Mouse (Mus musculus) neural tube, embryonic 14.5 days (tissue): ENCODE measurements at regions not wholly inside any gene's neighbourhood (a gene's known extent, or its start where the extent isn't known, plus 50 kb on each side); places are given as distances from the start of the nearest gene placed in this dataset.

Experiments used
- ATAC-seq: fragments of 200-750 bp; cut with Nextera tagmentation; 2 replicates; pipeline ENCODE4 v1.8.0; 2017; ENCODE audit warnings: low read depth, mild to moderate bottlenecking, moderate TSS enrichment, moderate library complexity
- H3K27ac ChIP-seq: fragments of 300-500 bp; sonication (generic); 2 replicates; pipeline ENCODE4 v1.5.1; 2014; ENCODE audit warnings: low read depth, mild to moderate bottlenecking, control low read depth, low read length, moderate library complexity, mixed read lengths
- H3K27me3 ChIP-seq: fragments of 300-500 bp; sonication (generic); 2 replicates; pipeline ENCODE4 v1.6.1; 2014; ENCODE audit warnings: low read length; ENCODE audit not compliant: control insufficient read depth, insufficient read depth
- H3K36me3 ChIP-seq: fragments of 300-500 bp; sonication (generic); 2 replicates; pipeline ENCODE4 v1.6.1; 2014; ENCODE audit warnings: low read length, mixed read lengths; ENCODE audit not compliant: control insufficient read depth, insufficient read depth
- H3K4me1 ChIP-seq: fragments of 300-500 bp; sonication (generic); 2 replicates; pipeline ENCODE4 v1.6.1; 2014; ENCODE audit warnings: low read length; ENCODE audit not compliant: control insufficient read depth, insufficient read depth
- H3K4me2 ChIP-seq: fragments of 300-500 bp; sonication (generic); 2 replicates; pipeline ENCODE4 v1.6.1; 2014; ENCODE audit warnings: mild to moderate bottlenecking, low read depth, low read length, control low read depth
- H3K4me3 ChIP-seq: fragments of 300-500 bp; sonication (generic); 2 replicates; pipeline ENCODE4 v1.5.1; 2014; ENCODE audit warnings: low read depth, low read length, control low read depth, mixed read lengths
- H3K9ac ChIP-seq: fragments of 300-500 bp; sonication (generic); replicated peaks from 2 replicates; pipeline ENCODE4 v1.6.1; 2014; ENCODE audit warnings: low read depth, mild to moderate bottlenecking, control low read depth, low read length, mixed read lengths
- H3K9me3 ChIP-seq: fragments of 300-500 bp; sonication (generic); 2 replicates; pipeline ENCODE4 v1.6.1; 2016; ENCODE audit warnings: low read length; ENCODE audit not compliant: control insufficient read depth
- WGBS: fragments of 180-500 bp; shearing (Covaris S2); extraction: QIAGEN DNeasy Blood & Tissue Kit; methylation state at CpG from one replicate; pipeline ENCODE4 v1.1.7; 2014; 5-methylcytosine and 5-hydroxymethylcytosine counted together

GRCm38 (mm10) chr6:135501791-135502190, 139.4 kb downstream of the Emp1 start:
- Histone ChIP-seq H3K9me3 (no peaks in the 10 kb centered on the region), H3K36me3 (no peaks in the 10 kb centered on the region), H3K4me2 (no peak overlapping the region), H3K27ac (no peak overlapping the region), H3K4me1 (no peaks in the 10 kb centered on the region), H3K4me3 (no peak overlapping the region), H3K27me3 (no peaks in the 10 kb centered on the region), H3K9ac (no peak overlapping the region)
- 78% methylated on average over 6 of the region's 6 CpGs for WGBS
- no peak for ATAC-seq

GRCm38 (mm10) chr6:135502405-135502804, 140.1 kb downstream of the Emp1 start:
- Histone ChIP-seq H3K4me3 (no peak overlapping the region), H3K27ac (no peak overlapping the region), H3K4me2 (no peak overlapping the region), H3K4me1 (no peaks in the 10 kb centered on the region), H3K27me3 (no peaks in the 10 kb centered on the region), H3K9me3 (no peaks in the 10 kb centered on the region), H3K9ac (no peak overlapping the region), H3K36me3 (no peaks in the 10 kb centered on the region)
- WGBS, result 55% methylated on average over 8 of the region's 8 CpGs
- ATAC-seq, result no peak

- Histone ChIP-seq H3K4me2 (no peak overlapping the region), H3K27me3 (no peaks in the 10 kb centered on the region), H3K27ac (no peak overlapping the region), H3K9ac (no peak overlapping the region), H3K9me3 (no peaks in the 10 kb centered on the region), H3K36me3 (no peaks in the 10 kb centered on the region), H3K4me3 (no peak overlapping the region), H3K4me1 (no peaks in the 10 kb centered on the region)
- 66% methylated on average over 4 of the region's 4 CpGs for WGBS
- ATAC-seq, result no peak
These were observed 156.5 kb downstream of the Emp1 start for GRCm38 (mm10) chr6:135518710-135519437.

- 49% methylated on average over 2 of the region's 2 CpGs for WGBS
- Histone ChIP-seq H3K4me2 (no peak overlapping the region), H3K36me3 (no peaks in the 10 kb centered on the region), H3K27ac (no peak overlapping the region), H3K9me3 (no peaks in the 10 kb centered on the region), H3K27me3 (no peaks in the 10 kb centered on the region), H3K4me1 (no peaks in the 10 kb centered on the region), H3K9ac (no peak overlapping the region), H3K4me3 (no peak overlapping the region)
- no peak for ATAC-seq
These were observed 157.1 kb downstream of the Emp1 start for GRCm38 (mm10) chr6:135519438-135519803.

- H3K4me1 ChIP-seq, result no peaks in the 10 kb centered on the region
- no peaks in the 10 kb centered on the region for H3K9me3 ChIP-seq
- H3K4me3 ChIP-seq, result no peak overlapping the region
- H3K27me3 ChIP-seq, result no peaks in the 10 kb centered on the region
- no peak overlapping the region for H3K9ac ChIP-seq
- 57% methylated on average over 2 of the region's 2 CpGs for WGBS
- ATAC-seq, result no peak
- H3K27ac ChIP-seq, result no peak overlapping the region
- no peaks in the 10 kb centered on the region for H3K36me3 ChIP-seq
- no peak overlapping the region for H3K4me2 ChIP-seq
These were observed 158.5 kb downstream of the Emp1 start for GRCm38 (mm10) chr6:135520868-135521267.

GRCm38 (mm10) chr6:135524886-135525285, 162.5 kb downstream of the Emp1 start:
- Histone ChIP-seq H3K27me3 (no peaks in the 10 kb centered on the region), H3K9ac (no peak overlapping the region), H3K36me3 (no peaks in the 10 kb centered on the region), H3K9me3 (no peaks in the 10 kb centered on the region), H3K4me3 (no peak overlapping the region), H3K4me1 (no peaks in the 10 kb centered on the region), H3K27ac (no peak overlapping the region), H3K4me2 (no peak overlapping the region)
- 65% methylated on average over 5 of the region's 5 CpGs for WGBS
- no peak for ATAC-seq

- no peaks in the 10 kb centered on the region for H3K9me3 ChIP-seq
These were observed 163.5 kb downstream of the Emp1 start for GRCm38 (mm10) chr6:135525841-135526327.

GRCm38 (mm10) chr6:135526460-135527160, 164.3 kb downstream of the Emp1 start:
- no peaks in the 10 kb centered on the region for H3K9me3 ChIP-seq
- H3K9ac ChIP-seq, result no peak overlapping the region
- no peak overlapping the region for H3K27ac ChIP-seq
- H3K4me3 ChIP-seq, result no peak overlapping the region
- no peak overlapping the region for H3K4me2 ChIP-seq
- H3K27me3 ChIP-seq, result no peaks in the 10 kb centered on the region
- H3K36me3 ChIP-seq, result no peaks in the 10 kb centered on the region
- 74% methylated on average over 24 of the region's 24 CpGs for WGBS
- peak; percentile 32; the same call in 1 of the 2 replicates for ATAC-seq
- H3K4me1 ChIP-seq, result no peaks in the 10 kb centered on the region

More at GRCm38 (mm10) chr6:135525841-135526327, 163.5 kb downstream of the Emp1 start:
- no peak overlapping the region; the same call in 1 of the 2 replicates for H3K4me2 ChIP-seq
- 43% methylated on average over 5 of the region's 5 CpGs for WGBS
- H3K9ac ChIP-seq, result no peak overlapping the region
- H3K4me3 ChIP-seq, result no peak overlapping the region
- H3K27me3 ChIP-seq, result no peaks in the 10 kb centered on the region
- no peaks in the 10 kb centered on the region for H3K36me3 ChIP-seq
- ATAC-seq, result peak; percentile 93
- H3K27ac ChIP-seq, result no peak overlapping the region
- no peaks in the 10 kb centered on the region for H3K4me1 ChIP-seq

GRCm38 (mm10) chr6:135527879-135528278, 165.5 kb downstream of the Emp1 start:
- WGBS, result 68% methylated on average over 4 of the region's 4 CpGs
- no peak for ATAC-seq

More at GRCm38 (mm10) chr6:135527879-135528278, 165.5 kb downstream of the Emp1 start:
- Histone ChIP-seq H3K27me3 (no peaks in the 10 kb centered on the region), H3K4me3 (no peak overlapping the region), H3K9me3 (no peaks in the 10 kb centered on the region), H3K36me3 (no peaks in the 10 kb centered on the region), H3K27ac (no peak overlapping the region), H3K4me1 (no peaks in the 10 kb centered on the region), H3K9ac (no peak overlapping the region), H3K4me2 (no peak overlapping the region)
